Mouse (Mus musculus) right cerebral cortex, postnatal 10 days (tissue): ENCODE data around the gene P2rx4.
A peak's percentile ranks its signal among the peaks of the same experiment; 100 is the strongest.

Experiments used
- DNase-seq, 2 experiments: peaks; one replicate each; pipeline ENCODE4 v3.0.0; 2021; ENCODE audit warnings: low spot score in 2 of 2

P2rx4 gene

DNA sequence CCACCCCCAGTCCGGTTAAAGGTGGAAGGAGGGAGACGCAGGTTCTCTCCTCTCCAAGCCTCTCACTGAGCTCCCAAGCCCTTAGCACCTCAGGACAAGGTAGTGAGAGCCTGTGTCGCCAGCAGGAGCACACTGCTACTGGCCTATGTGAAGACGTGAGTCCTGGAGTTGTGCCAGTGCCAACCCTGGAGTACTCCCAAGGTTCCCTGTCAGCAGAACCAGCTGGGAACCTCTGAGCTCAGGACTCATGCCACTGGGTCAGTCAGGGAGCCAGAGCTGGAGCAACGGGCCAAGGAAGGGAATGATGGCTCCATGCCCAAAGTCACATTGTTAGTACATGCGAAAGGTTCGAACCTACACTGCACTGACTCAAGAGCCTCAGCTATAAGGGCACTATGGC lies 49.3 kb downstream of the P2rx4 start:
- DNase-seq: peak in 1 of 2 experiments; percentile 35

DNA sequence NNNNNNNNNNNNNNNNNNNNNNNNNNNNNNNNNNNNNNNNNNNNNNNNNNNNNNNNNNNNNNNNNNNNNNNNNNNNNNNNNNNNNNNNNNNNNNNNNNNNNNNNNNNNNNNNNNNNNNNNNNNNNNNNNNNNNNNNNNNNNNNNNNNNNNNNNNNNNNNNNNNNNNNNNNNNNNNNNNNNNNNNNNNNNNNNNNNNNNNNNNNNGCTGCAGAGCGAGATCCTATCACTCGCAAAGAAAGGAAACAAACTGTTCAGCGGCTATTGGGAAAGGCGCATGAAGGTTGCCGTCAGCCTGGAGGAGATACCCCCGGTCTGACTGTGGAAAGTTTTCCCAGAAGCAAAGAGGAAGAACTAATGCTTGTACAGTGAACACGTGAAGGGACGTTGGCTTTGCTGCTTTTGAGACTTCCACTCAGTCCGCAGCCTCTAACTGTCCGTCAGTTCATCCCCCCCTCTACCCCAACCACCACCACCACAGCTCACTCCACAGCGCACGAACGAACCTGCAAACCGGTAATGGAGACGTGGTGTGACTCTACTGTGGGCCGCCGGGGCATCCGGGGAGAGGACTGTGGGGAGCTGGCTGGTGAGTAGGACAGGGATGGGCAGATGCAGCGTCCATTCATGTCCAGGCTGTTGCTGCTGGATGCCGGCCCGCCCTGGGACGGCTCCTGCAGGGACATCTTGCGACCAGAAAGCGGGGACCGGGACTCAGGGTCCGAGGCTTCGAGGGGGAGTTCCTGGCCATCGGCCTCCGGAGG lies 56.1 kb downstream of the P2rx4 start:
- no peak for DNase-seq

DNA sequence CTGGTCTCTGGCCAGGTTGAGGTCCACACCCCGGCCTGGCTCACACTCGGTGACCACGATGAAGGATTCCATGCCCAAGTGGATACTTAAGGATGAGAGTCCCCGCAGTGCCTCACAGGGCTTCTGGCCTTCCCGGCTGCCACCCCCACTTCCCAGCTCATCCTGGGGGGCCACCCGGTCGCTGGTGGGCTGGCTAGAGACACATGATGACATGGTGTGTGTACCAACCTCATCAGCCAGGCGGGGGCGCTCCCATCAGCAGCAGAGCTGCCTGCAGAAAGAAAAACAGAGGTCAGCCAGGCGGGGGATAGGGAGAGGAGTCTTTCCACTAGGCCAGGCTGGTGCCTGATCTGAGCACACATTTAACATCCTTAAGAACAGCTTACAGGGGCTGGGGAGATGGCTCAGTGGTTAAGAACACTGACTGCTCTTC lies 56.7 kb downstream of the P2rx4 start:
- peak in 1 of 2 experiments; percentile 47 for DNase-seq

GRCm38 (mm10) chr5:122767283-122767682 lies 59.9 kb downstream of the P2rx4 start:
- no peak for DNase-seq

GRCm38 (mm10) chr5:122769101-122769568 lies 61.8 kb downstream of the P2rx4 start:
- DNase-seq: no peak

GRCm38 (mm10) chr5:122770304-122770703 lies 63.0 kb downstream of the P2rx4 start:
- no peak for DNase-seq

GRCm38 (mm10) chr5:122770806-122771261 lies 63.5 kb downstream of the P2rx4 start:
- DNase-seq: peak in 1 of 2 experiments; percentile 55

- no peak for DNase-seq
Measured at GRCm38 (mm10) chr5:122771428-122771827, 64.1 kb downstream of the P2rx4 start.

GRCm38 (mm10) chr5:122773756-122774155 lies 66.4 kb downstream of the P2rx4 start:
- DNase-seq: peak in 1 of 2 experiments; percentile 39

DNA sequence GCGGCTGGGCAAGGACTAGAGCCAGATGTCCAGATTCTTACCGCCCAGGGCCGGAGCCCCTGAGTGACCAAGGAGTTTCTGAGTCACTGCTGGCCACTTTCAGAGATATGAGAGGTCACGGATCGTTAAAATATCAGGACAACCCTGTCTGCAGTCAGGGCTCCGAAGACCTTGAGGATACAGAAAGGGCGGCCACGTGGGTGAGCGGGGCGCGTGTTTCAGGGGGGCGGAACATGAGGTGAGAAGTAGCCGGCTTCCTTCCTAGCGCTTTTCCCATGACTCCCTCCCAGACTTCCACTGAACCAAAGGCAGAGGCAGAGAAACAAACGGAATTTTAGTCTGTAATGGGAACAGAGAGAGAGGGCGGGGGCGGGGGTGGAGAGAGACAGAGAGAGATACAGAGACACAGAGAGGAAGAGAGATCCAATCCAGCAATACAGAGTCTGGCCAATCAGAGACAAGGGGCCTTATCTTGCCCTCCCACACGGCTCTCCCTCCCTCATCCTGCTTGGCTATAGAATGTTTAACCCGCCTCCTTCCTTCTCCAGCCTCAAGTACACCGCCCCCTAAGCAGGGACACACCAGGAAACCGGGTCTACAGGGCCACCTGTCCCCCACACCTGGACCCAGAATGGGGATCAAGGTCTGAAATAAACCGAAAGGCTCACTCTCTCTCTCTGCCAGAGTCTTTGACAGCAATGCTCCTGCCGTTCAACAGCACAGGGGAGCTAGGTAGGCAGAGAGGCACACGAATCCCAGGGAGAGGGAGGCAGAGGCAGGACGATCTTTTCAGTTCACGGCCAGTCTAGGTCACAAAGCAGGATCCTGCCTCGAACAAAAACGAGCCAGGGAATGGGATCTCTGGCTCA lies 67.6 kb downstream of the P2rx4 start:
- DNase-seq: peak in 1 of 2 experiments; percentile 56

GRCm38 (mm10) chr5:122775646-122776286 lies 68.4 kb downstream of the P2rx4 start:
- DNase-seq: peak in 1 of 2 experiments; percentile 34

DNA sequence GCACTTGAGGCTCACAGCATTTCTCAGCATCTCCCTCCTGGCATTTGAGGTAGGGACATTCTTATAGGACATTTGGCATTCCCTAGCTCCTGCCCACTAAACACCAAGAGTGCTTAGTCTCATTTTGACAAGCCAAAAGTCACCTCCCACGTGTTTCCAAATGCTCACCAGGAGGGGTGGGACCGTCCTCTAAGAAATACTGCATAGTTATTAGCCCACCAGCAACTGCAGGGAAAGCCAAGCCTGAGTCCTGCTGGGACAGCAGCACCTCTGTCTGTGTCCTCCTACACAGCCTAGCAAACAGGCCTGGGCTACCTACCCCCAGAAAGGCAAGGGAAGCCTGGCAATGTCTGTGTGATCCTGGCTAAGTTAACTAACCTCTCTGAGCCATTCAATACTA lies 70.0 kb downstream of the P2rx4 start:
- DNase-seq: peak in 1 of 2 experiments; percentile 43

- peak in 1 of 2 experiments; percentile 53 for DNase-seq
Measured at GRCm38 (mm10) chr5:122778231-122779226, 71.2 kb downstream of the P2rx4 start.
